Mouse (Mus musculus) C2C12 (cell line): ENCODE results near the gene Pcsk2. TPM values are rescaled to one million over a fixed set of nuclear protein-coding genes. Genes with fewer than 3 reads are reported as not detected.

Experiments
- H3K27me3 ChIP-seq: one replicate; pipeline ENCODE4 v1.6.1; 2011; ENCODE audit not compliant: control insufficient read depth, insufficient read depth, insufficient read length
- H3K36me3 ChIP-seq: one replicate; pipeline ENCODE4 v1.6.1; 2011; ENCODE audit not compliant: control insufficient read depth, insufficient read depth
- H3K4me3 ChIP-seq: one replicate; pipeline ENCODE4 v1.5.1; 2011; ENCODE audit warnings: mild to moderate bottlenecking, control low read depth; ENCODE audit not compliant: poor library complexity, insufficient read depth, severe bottlenecking
- H3K79me2 ChIP-seq: one replicate; pipeline ENCODE4 v1.6.1; 2011; ENCODE audit not compliant: control insufficient read depth, insufficient read depth
- H3K79me3 ChIP-seq: one replicate; pipeline ENCODE4 v1.6.1; 2011; ENCODE audit warnings: low read depth, control low read depth
- H3ac ChIP-seq: one replicate; pipeline ENCODE3; 2011; ENCODE audit warnings: low read depth; ENCODE audit not compliant: control insufficient read depth, insufficient read length
- CEBPB ChIP-seq: IDR thresholded peaks from one replicate; pipeline ENCODE4 v1.6.1; 2011; ENCODE audit warnings: low read depth, mild to moderate bottlenecking, control low read depth, moderate library complexity
- CTCF ChIP-seq: IDR thresholded peaks from one replicate; pipeline ENCODE4 v1.5.1; 2011; ENCODE audit not compliant: control insufficient read depth, insufficient read depth, insufficient read length
- FOSL1 ChIP-seq: IDR thresholded peaks from one replicate; pipeline ENCODE4 v1.8.0; 2011; ENCODE audit warnings: mild to moderate bottlenecking, low read length; ENCODE audit not compliant: poor library complexity, insufficient read depth, severe bottlenecking
- MAX ChIP-seq: IDR thresholded peaks from one replicate; pipeline ENCODE4 v1.6.1; 2011; ENCODE audit warnings: mild to moderate bottlenecking, control low read depth
- MYOD1 ChIP-seq: IDR thresholded peaks from one replicate; pipeline ENCODE4 v1.6.1; 2011; ENCODE audit warnings: low read depth; ENCODE audit not compliant: control insufficient read depth, insufficient read length
- MYOG ChIP-seq: IDR thresholded peaks from one replicate; pipeline ENCODE4 v1.6.1; 2011; ENCODE audit not compliant: control insufficient read depth, insufficient read length; ENCODE audit errors: extremely low read depth
- USF1 ChIP-seq: IDR thresholded peaks from one replicate; pipeline ENCODE4 v1.6.1; 2011; ENCODE audit warnings: low read depth, mild to moderate bottlenecking, control low read depth, moderate library complexity
- polyA plus RNA-seq: library from polyadenylated mRNA; unstranded; fragments of >200 nt; fragmentation: generic; extraction: Trizol; gene quantifications from one replicate; pipeline ENCODE4 v1.2.1, GENCODE M21; 2012; ENCODE audit warnings: missing spikeins

Gene Pcsk2
- polyA plus RNA-seq, 1 experiment = 0.07 TPM

DNA sequence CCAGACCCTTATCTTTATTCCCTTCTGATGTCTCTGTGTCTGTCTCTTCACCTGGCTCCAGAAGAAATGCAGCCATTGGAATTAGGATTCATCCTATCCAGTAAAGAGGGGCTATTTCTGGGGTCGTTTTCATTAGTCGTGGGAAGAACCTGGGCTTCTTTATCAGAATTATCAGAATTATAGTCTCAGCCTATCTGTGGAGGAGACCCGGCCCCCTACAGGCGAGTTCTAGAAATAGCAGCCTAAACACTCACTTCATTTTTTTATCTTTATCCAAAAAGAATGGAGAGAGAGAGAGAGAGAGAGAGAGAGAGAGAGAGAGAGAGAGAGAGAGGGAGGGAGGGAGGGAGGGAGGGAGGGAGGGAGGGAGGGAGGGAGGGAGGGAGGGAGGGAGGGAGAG is 177.3 kb downstream of the Pcsk2 start:
- no peaks in the 10 kb centered on the region for H3K36me3 ChIP-seq
- H3K79me2 ChIP-seq = no peaks in the 10 kb centered on the region
- no peaks in the 10 kb centered on the region for H3K79me3 ChIP-seq
- no peak overlapping the region for H3K4me3 ChIP-seq
- no peak overlapping the region for H3ac ChIP-seq
- TF ChIP-seq FOSL1 = no peak
- no peak for TF ChIP-seq MYOD1
- TF ChIP-seq CTCF = no peak
- TF ChIP-seq USF1 = no peak
- no peak for TF ChIP-seq CEBPB
- no peak for TF ChIP-seq MYOG
- TF ChIP-seq MAX = no peak
- no peaks in the 10 kb centered on the region for H3K27me3 ChIP-seq

DNA sequence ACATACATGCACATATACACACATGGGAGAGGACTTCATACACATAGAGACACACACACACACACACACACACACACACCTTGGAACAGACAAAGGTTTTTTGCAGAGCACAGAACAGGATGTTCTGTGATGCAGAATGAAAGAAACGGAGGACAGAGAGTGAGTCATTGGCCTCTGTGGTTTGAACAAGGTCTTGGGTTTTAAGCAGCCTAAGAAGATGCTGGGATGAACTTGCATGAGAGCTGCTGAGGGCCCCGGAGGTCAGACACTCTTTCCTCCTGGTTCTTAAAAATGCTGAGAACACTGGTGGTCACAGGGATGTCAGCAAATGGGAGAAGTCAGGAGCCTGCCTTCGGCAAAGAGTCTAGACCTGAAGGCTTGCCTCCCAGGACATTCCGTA is 178.1 kb downstream of the Pcsk2 start:
- H3K36me3 ChIP-seq = no peaks in the 10 kb centered on the region
- no peaks in the 10 kb centered on the region for H3K79me2 ChIP-seq
- no peaks in the 10 kb centered on the region for H3K27me3 ChIP-seq
- no peaks in the 10 kb centered on the region for H3K79me3 ChIP-seq
- H3ac ChIP-seq = no peak overlapping the region
- no peak overlapping the region for H3K4me3 ChIP-seq
- TF ChIP-seq MYOG (no peak), CEBPB (no peak), CTCF (no peak)

DNA sequence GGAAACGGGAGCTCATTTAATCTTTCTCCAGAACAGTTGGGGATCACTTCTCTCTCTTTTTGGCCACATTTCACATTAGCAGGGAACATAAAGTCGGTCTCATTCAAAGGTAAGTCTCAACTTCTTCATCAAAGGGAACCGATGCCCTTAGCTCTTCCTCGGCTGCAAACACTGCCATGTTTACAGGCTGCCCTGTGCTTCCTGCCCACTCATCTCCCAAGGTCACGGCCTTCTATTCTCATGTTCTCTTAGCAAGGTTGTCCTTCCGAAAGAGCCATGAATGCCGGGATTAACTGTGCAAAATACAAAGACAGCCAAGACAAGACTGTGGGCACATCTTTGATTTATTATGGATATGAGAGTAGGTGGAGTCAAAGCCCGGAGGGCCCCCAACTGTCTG is 178.8 kb downstream of the Pcsk2 start:
- Histone ChIP-seq H3K4me3 (no peak overlapping the region), H3ac (no peak overlapping the region), H3K79me2 (no peaks in the 10 kb centered on the region), H3K36me3 (no peaks in the 10 kb centered on the region), H3K79me3 (no peaks in the 10 kb centered on the region), H3K27me3 (no peaks in the 10 kb centered on the region)
- no peak for TF ChIP-seq MAX
- TF ChIP-seq USF1 = no peak
- TF ChIP-seq MYOG = no peak
- TF ChIP-seq MYOD1 = no peak
- TF ChIP-seq FOSL1 = no peak
- TF ChIP-seq CEBPB = no peak
- TF ChIP-seq CTCF = no peak

DNA sequence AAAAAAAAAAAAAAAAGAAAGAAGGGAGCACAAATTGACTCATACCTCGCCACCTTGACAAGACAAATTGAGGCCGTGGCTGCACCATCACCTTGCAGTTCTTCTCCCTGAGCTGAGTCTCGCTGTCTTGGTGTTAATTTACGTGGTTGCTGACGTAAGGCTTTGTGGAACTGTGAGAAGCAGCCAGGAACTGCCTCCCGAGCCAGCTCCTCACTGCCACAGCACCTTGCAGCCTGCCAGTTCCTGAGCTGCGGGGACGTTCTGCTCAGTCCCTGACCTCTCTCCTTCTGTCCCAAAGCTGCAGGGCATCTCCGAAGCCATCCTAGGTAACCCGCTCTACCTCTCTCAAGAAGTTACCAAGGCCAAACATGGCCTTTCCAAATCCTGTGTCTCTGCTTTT is 186.5 kb downstream of the Pcsk2 start:
- TF ChIP-seq CTCF (no peak), MYOD1 (no peak), USF1 (no peak), CEBPB (no peak), MAX (no peak), FOSL1 (no peak), MYOG (no peak)
- H3K27me3 ChIP-seq = no peaks in the 10 kb centered on the region
- H3K79me2 ChIP-seq = no peaks in the 10 kb centered on the region
- H3K79me3 ChIP-seq = no peaks in the 10 kb centered on the region
- no peak overlapping the region for H3ac ChIP-seq
- H3K36me3 ChIP-seq = no peaks in the 10 kb centered on the region
- no peak overlapping the region for H3K4me3 ChIP-seq

DNA sequence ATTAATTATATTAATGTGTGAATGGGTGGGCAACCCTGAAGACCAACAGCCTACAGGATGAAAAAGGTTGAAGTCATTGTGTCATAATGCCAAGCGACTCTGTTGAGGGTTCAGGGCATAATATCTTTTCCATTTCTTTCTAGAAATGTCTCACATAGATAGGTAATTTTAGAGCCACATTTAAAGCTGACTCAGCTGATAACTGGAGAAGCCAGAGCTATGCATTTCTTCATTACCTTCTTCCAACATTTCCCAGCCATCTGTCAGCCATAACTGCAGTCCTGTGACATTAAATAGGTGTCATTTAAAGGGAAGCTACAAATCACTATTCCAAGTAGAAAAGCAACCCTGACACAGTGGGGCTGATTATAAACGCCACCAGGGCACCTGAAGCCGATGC is 189.5 kb downstream of the Pcsk2 start:
- Histone ChIP-seq H3K79me3 (no peaks in the 10 kb centered on the region), H3K27me3 (no peaks in the 10 kb centered on the region), H3K4me3 (no peak overlapping the region), H3K36me3 (no peaks in the 10 kb centered on the region), H3K79me2 (no peaks in the 10 kb centered on the region), H3ac (no peak overlapping the region)
- no peak for TF ChIP-seq MYOD1
- no peak for TF ChIP-seq CEBPB
- TF ChIP-seq USF1 = no peak
- no peak for TF ChIP-seq MAX
- no peak for TF ChIP-seq FOSL1
- no peak for TF ChIP-seq MYOG
- no peak for TF ChIP-seq CTCF

DNA sequence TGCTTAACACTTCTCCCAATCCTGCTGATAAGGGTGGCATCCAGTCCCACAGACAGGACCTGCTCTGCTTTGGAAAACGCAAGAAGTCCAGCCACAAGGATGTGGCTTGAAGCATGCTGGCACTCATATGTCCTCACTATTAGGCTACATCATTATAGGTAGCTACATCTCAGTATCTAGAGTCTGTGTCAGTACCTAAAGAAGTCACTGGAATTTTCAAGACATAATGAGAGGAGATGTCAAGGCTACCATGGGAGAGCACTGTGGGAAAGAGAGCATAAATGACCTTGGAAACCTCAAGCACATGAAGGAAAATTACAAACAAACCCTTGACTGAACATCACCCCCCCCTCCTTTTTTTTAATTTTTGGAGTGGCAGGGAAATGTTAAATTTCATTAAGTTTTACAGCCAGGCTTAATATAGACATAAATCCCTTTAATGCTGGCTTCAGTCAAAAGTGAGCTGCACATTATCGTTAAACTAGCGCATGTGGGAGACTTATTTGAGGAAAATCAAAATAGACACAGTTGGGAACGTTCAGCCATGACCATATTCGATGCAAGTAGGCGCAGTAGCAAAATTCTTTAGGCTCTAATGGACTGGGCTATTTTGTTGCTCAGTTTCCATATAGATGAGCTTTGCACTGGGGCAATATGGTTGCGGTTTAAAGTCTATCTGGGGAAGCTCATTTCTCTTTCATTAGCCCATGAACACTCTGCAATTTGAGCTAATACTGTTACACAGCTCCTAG is 193.7 kb downstream of the Pcsk2 start:
- Histone ChIP-seq H3K27me3 (no peaks in the 10 kb centered on the region), H3K36me3 (no peaks in the 10 kb centered on the region), H3K79me2 (no peaks in the 10 kb centered on the region), H3K79me3 (no peaks in the 10 kb centered on the region), H3K4me3 (no peak overlapping the region), H3ac (no peak overlapping the region)
- no peak for TF ChIP-seq MAX
- no peak for TF ChIP-seq MYOD1
- TF ChIP-seq MYOG = no peak
- no peak for TF ChIP-seq CTCF
- no peak for TF ChIP-seq FOSL1
- no peak for TF ChIP-seq USF1
- TF ChIP-seq CEBPB = no peak
